Mouse (Mus musculus): ENCODE results near the gene Nfkb1. TPM values are rescaled to one million over a fixed set of nuclear protein-coding genes. Genes with fewer than 3 reads are reported as not detected.

The Nfkb1 gene
- polyA plus RNA-seq, 1 experiment from 2014 or later, result 25.4 TPM

DNA sequence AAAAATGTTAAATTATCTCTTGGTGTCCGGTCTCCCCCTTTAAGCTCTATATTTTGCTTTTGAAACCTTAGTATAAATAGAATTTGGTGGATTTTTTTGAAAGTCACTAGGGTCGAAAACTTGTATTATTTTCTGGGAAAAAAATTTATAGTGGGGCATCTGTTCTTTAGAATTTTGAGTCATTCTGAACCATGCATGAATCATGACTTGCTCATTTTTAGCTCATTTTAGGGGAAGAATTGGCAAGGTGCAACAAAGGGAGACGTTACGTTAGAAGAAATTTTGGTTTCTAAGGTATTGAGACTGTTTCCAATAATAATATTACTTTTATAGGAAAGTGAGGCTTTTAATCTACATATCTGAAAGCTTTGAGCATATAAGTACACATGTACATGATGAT is 20.3 kb upstream of the Nfkb1 start:
- DNase-seq (ENCODE audit: low spot score), result no peak
- ATAC-seq (ENCODE audit: low read depth), result no peak
- Histone ChIP-seq H3K9ac (ENCODE audit: low read depth, low read length) (no peak overlapping the region), H3K36me3 (ENCODE audit: control insufficient read depth, insufficient read depth, low read length) (no peaks in the 10 kb centered on the region), H3K27me3 (replicated peaks; ENCODE audit: control insufficient read depth, insufficient read depth, low read length) (no peaks in the 10 kb centered on the region), H3K27ac (replicated peaks; ENCODE audit: low read depth, low read length) (no peak overlapping the region), H3K4me3 (ENCODE audit: low read depth, low read length) (no peak overlapping the region), H3K9me3 (ENCODE audit: control insufficient read depth, low read length) (no peaks in the 10 kb centered on the region), H3K4me2 (ENCODE audit: low read depth, low read length) (no peak overlapping the region), H3K4me1 (ENCODE audit: control insufficient read depth, insufficient read depth, low read length) (no peaks in the 10 kb centered on the region)
- 89% methylated on average over 4 of the region's 4 CpGs for WGBS

GRCm38 (mm10) chr3:135711040-135711570 is 19.8 kb upstream of the Nfkb1 start:
- no peaks in the 10 kb centered on the region for H3K27me3 ChIP-seq (replicated peaks; ENCODE audit: control insufficient read depth, insufficient read depth, low read length)
- H3K9me3 ChIP-seq (ENCODE audit: control insufficient read depth, low read length), result no peaks in the 10 kb centered on the region
- no peak overlapping the region for H3K4me3 ChIP-seq (ENCODE audit: low read depth, low read length)
- no peak for DNase-seq (ENCODE audit: low spot score)
- no peak overlapping the region for H3K9ac ChIP-seq (ENCODE audit: low read depth, low read length)
- H3K4me1 ChIP-seq (ENCODE audit: control insufficient read depth, insufficient read depth, low read length), result no peaks in the 10 kb centered on the region
- 90% methylated on average over 9 of the region's 9 CpGs for WGBS
- no peak overlapping the region for H3K4me2 ChIP-seq (ENCODE audit: low read depth, low read length)
- ATAC-seq (ENCODE audit: low read depth), result no peak
- H3K36me3 ChIP-seq (ENCODE audit: control insufficient read depth, insufficient read depth, low read length), result no peaks in the 10 kb centered on the region
- H3K27ac ChIP-seq (replicated peaks; ENCODE audit: low read depth, low read length), result no peak overlapping the region

- ATAC-seq (ENCODE audit: low read depth) (no peak), DNase-seq (ENCODE audit: low spot score) (peak; percentile 70)
- Histone ChIP-seq H3K4me2 (ENCODE audit: low read depth, low read length) (no peak overlapping the region), H3K27me3 (replicated peaks; ENCODE audit: control insufficient read depth, insufficient read depth, low read length) (no peaks in the 10 kb centered on the region), H3K27ac (replicated peaks; ENCODE audit: low read depth, low read length) (no peak overlapping the region; the same call in 1 of the 2 replicates), H3K9ac (ENCODE audit: low read depth, low read length) (no peak overlapping the region), H3K4me3 (ENCODE audit: low read depth, low read length) (no peak overlapping the region), H3K36me3 (ENCODE audit: control insufficient read depth, insufficient read depth, low read length) (no peaks in the 10 kb centered on the region), H3K4me1 (ENCODE audit: control insufficient read depth, insufficient read depth, low read length) (peaks cover 11% of the 10 kb centered on the region), H3K9me3 (ENCODE audit: control insufficient read depth, low read length) (no peaks in the 10 kb centered on the region)
- 43% methylated on average over 2 of the region's 2 CpGs for WGBS
Observed at GRCm38 (mm10) chr3:135703307-135703706, 12.0 kb upstream of the Nfkb1 start.

DNA sequence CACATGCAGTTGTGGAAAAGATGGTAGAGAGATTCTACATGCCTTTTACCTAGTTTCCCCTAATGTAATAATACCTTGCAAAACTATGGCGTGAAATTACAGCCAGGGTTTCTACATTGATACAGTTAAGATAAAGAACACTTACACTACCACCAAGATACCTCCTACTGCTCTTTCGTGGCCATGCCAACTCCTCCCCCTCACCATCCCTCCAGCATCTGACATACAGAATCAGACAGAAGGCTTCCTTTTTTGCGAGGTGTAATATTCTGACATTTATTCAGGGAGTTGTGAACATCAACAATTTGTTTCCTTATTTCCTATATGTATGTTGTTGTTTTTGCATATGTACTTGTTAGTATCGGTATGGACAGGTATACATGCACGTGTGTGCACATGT is 11.3 kb upstream of the Nfkb1 start:
- no peak for ATAC-seq (ENCODE audit: low read depth)
- peaks cover 11% of the 10 kb centered on the region for H3K4me1 ChIP-seq (ENCODE audit: control insufficient read depth, insufficient read depth, low read length)
- no peak overlapping the region for H3K9ac ChIP-seq (ENCODE audit: low read depth, low read length)
- H3K4me2 ChIP-seq (ENCODE audit: low read depth, low read length), result no peak overlapping the region
- no peaks in the 10 kb centered on the region for H3K36me3 ChIP-seq (ENCODE audit: control insufficient read depth, insufficient read depth, low read length)
- no peak overlapping the region for H3K4me3 ChIP-seq (ENCODE audit: low read depth, low read length)
- no peaks in the 10 kb centered on the region for H3K9me3 ChIP-seq (ENCODE audit: control insufficient read depth, low read length)
- no peaks in the 10 kb centered on the region for H3K27me3 ChIP-seq (replicated peaks; ENCODE audit: control insufficient read depth, insufficient read depth, low read length)
- DNase-seq (ENCODE audit: low spot score), result no peak
- WGBS, result 85% methylated on average over 5 of the region's 5 CpGs
- no peak overlapping the region for H3K27ac ChIP-seq (replicated peaks; ENCODE audit: low read depth, low read length)

DNA sequence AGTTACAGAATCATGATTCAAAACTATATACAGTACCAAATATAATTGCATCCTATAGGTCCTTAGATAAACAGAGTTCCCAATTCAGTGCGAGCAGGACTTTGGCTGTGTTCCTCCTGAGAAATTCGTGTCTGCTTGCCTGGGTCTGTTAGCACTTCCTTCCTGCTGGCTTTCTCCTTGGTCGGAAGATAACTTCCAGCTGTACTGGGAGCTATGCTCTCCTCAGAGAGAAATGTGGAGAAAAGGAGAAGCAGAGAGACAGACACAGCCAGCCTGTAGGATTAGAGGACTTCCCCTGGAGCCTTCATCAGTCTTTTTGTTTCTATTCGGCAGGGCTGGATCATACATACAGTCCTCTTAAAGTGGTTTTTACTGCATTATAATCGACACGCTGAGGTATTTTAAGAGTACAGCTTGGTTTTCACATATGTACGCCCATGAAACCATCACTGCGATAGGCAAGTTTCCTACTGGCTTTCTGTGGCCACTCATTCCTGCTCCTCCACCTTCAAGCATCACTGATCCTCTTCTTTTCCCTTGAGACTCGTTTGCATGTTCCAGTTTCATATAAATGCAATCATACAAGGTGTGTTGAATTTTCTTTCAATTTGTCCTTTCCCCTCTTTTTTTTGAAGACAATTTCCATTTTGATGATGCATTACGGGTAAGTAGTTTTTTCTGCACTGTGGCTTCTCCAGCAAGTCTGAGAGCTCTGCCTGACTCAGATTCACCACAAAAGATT is 8.3 kb upstream of the Nfkb1 start:
- ATAC-seq (ENCODE audit: low read depth) (no peak), DNase-seq (ENCODE audit: low spot score) (peak; percentile 45)
- WGBS, result 40% methylated on average over 10 of the region's 10 CpGs
- Histone ChIP-seq H3K27me3 (replicated peaks; ENCODE audit: control insufficient read depth, insufficient read depth, low read length) (no peaks in the 10 kb centered on the region), H3K36me3 (ENCODE audit: control insufficient read depth, insufficient read depth, low read length) (no peaks in the 10 kb centered on the region), H3K4me1 (ENCODE audit: control insufficient read depth, insufficient read depth, low read length) (peaks cover 16% of the 10 kb centered on the region), H3K27ac (replicated peaks; ENCODE audit: low read depth, low read length) (no peak overlapping the region), H3K9ac (ENCODE audit: low read depth, low read length) (no peak overlapping the region), H3K4me2 (ENCODE audit: low read depth, low read length) (peak overlapping the region; percentile 37), H3K9me3 (ENCODE audit: control insufficient read depth, low read length) (no peaks in the 10 kb centered on the region), H3K4me3 (ENCODE audit: low read depth, low read length) (no peak overlapping the region)

DNA sequence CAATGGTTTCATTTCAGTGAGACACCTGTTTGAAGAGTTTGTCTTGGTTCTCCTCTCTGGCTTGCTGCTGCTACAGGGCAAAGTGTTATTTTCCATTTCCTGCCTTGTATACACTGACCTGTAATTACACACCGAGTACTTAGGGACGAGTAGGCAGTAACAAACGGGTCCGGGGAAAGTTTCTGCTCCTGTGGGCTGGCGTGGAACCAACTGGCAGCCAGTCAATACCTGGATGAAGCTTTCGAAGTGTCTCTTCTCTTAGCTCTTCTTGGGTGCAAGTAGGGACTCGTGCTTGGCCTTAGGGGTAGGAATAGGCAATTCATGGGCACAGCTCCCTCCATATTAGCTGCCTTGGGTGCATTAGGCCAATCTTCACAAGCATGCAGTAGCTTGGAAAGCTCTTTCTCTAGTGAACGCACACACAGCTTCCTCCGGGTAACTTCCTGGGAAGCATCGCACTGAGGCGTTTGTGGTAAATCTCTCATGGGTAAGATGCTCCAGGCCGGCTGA is 7.2 kb upstream of the Nfkb1 start:
- 0 out of 2 replicates have a peak overlapping the region, but pooled peaks have one; percentile 11 for H3K4me2 ChIP-seq (ENCODE audit: low read depth, low read length)
- peaks cover 16% of the 10 kb centered on the region for H3K4me1 ChIP-seq (ENCODE audit: control insufficient read depth, insufficient read depth, low read length)
- H3K9ac ChIP-seq (ENCODE audit: low read depth, low read length), result no peak overlapping the region
- no peaks in the 10 kb centered on the region for H3K27me3 ChIP-seq (replicated peaks; ENCODE audit: control insufficient read depth, insufficient read depth, low read length)
- peak; percentile 54 for DNase-seq (ENCODE audit: low spot score)
- H3K36me3 ChIP-seq (ENCODE audit: control insufficient read depth, insufficient read depth, low read length), result no peaks in the 10 kb centered on the region
- 47% methylated on average over 12 of the region's 12 CpGs for WGBS
- peak; percentile 26; the same call in 1 of the 2 replicates for ATAC-seq (ENCODE audit: low read depth)
- peak overlapping the region; percentile 52 for H3K27ac ChIP-seq (replicated peaks; ENCODE audit: low read depth, low read length)
- no peaks in the 10 kb centered on the region for H3K9me3 ChIP-seq (ENCODE audit: control insufficient read depth, low read length)
- H3K4me3 ChIP-seq (ENCODE audit: low read depth, low read length), result no peak overlapping the region

DNA sequence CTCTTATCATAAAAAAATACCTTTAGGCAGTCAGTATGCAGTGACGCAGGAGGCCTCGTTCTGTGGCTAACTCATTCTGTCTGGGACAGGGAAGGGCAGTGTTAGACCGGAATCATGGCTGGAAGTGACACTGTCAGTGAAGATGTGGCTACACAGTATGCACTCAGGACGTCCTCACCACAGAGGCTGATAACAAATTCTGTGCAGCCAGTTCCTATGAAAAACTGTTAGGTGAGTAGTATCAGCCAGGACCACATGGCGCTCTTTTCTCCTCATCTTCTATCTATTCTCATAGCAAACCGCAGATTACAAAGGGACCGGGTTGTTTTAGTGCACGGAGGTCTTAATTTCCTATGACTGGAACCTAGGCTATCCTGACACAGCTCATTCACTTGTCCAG is 4.9 kb upstream of the Nfkb1 start:
- no peak overlapping the region for H3K9ac ChIP-seq (ENCODE audit: low read depth, low read length)
- whole genome bisulfite sequencing, result 86% methylated on average over 8 of the region's 8 CpGs

DNA sequence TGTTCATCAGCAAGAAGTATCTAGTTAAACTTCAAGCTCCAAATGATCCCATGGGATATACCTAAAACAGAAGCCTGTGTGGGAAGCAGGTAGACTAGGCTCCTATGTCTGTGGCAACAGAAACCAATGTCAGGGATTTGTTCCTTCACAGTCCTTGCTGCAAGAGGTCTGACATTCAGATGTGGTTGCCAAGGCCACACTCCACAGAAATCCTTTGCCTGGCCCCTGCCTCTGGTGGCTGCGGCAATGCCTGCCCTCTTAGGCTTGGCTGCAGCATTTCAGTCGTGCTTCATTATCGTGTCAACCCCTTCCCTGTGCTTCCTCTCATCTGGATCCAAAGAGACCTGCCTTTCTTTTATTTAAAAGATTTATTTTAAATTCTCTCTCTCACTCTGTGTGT is 1.7 kb upstream of the Nfkb1 start:
- Histone ChIP-seq H3K4me3 (ENCODE audit: low read depth, low read length) (no peak overlapping the region), H3K4me2 (ENCODE audit: low read depth, low read length) (no peak overlapping the region), H3K4me1 (ENCODE audit: control insufficient read depth, insufficient read depth, low read length) (peaks cover 35% of the 10 kb centered on the region), H3K36me3 (ENCODE audit: control insufficient read depth, insufficient read depth, low read length) (no peaks in the 10 kb centered on the region), H3K27me3 (replicated peaks; ENCODE audit: control insufficient read depth, insufficient read depth, low read length) (no peaks in the 10 kb centered on the region), H3K27ac (replicated peaks; ENCODE audit: low read depth, low read length) (no peak overlapping the region), H3K9me3 (ENCODE audit: control insufficient read depth, low read length) (no peaks in the 10 kb centered on the region), H3K9ac (ENCODE audit: low read depth, low read length) (no peak overlapping the region)
- DNase-seq (ENCODE audit: low spot score) (no peak), ATAC-seq (ENCODE audit: low read depth) (no peak)
- 39% methylated on average over 3 of the region's 3 CpGs for WGBS

More for the DNA sequence above, 4.9 kb upstream of the Nfkb1 start:
- Histone ChIP-seq H3K36me3 (ENCODE audit: control insufficient read depth, insufficient read depth, low read length) (no peaks in the 10 kb centered on the region), H3K27ac (replicated peaks; ENCODE audit: low read depth, low read length) (no peak overlapping the region), H3K9me3 (ENCODE audit: control insufficient read depth, low read length) (no peaks in the 10 kb centered on the region), H3K27me3 (replicated peaks; ENCODE audit: control insufficient read depth, insufficient read depth, low read length) (no peaks in the 10 kb centered on the region), H3K4me3 (ENCODE audit: low read depth, low read length) (no peak overlapping the region), H3K4me1 (ENCODE audit: control insufficient read depth, insufficient read depth, low read length) (peaks cover 28% of the 10 kb centered on the region), H3K4me2 (ENCODE audit: low read depth, low read length) (no peak overlapping the region)
- ATAC-seq (ENCODE audit: low read depth) (no peak), DNase-seq (ENCODE audit: low spot score) (no peak)
